Mouse (Mus musculus) cerebellum, adult 2 months (tissue): Measurements from ENCODE around the gene Gabarap.

Experiments used
- CTCF ChIP-seq: fragments of 200-500 bp; IDR thresholded peaks from 2 replicates; pipeline ENCODE4 v1.5.1; 2011; ENCODE audit warnings: low read depth, mild to moderate bottlenecking, control low read depth, low read length, moderate library complexity, borderline replicate concordance; ENCODE audit not compliant: insufficient read depth
- POLR2A ChIP-seq: fragments of 200-500 bp; IDR thresholded peaks from 2 replicates; pipeline ENCODE4 v1.6.1; 2011; ENCODE audit warnings: low read length, control low read depth, borderline replicate concordance; ENCODE audit not compliant: insufficient read depth

DNA sequence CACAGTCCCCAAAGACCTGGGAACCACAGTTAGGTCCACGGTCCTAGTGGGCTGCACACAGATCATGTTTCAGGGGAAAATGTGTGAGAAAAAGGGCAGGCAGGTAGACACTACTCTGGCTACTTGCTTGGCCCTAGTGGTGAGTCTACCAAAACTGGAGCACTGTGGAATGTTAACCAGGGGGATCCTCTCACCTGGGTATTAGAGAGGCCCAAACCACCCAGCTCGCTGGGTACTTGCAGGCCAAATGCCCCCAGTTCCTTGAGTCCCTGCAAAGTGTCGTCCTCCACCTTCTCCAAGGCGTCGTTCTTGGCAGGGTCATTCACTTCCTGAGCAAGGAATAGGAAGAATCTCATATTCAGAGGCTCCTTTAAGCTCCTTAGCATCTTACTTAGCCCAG is 23.1 kb downstream of the Gabarap start:
- TF ChIP-seq CTCF: no peak
- TF ChIP-seq POLR2A: no peak
